Mouse (Mus musculus) megakaryocyte, embryonic 14.5 days (primary cell): ENCODE measurements around the gene Tescl.

Source experiments
- FLI1 ChIP-seq: IDR thresholded peaks from 2 replicates; pipeline ENCODE4 v1.6.1; 2012; ENCODE audit warnings: low read length, inconsistent platforms, mixed read lengths
- GATA1 ChIP-seq: IDR thresholded peaks from 3 replicates; pipeline ENCODE4 v1.6.1; 2012; ENCODE audit warnings: mixed read lengths, low read length, inconsistent platforms, borderline replicate concordance

GRCm38 (mm10) chr7:24298635-24298972, 35.1 kb downstream of the Tescl start:
- TF ChIP-seq GATA1 (no peak), FLI1 (no peak)
